Mouse (Mus musculus): ENCODE measurements around the gene Ctnnbl1. TPM values are rescaled to one million over a fixed set of nuclear protein-coding genes. Genes with fewer than 3 reads are reported as not detected.

The Ctnnbl1 gene
- polyA plus RNA-seq (2017; shearing (Covaris generic)): 101 TPM

GRCm38 (mm10) chr2:157736854-157737850 is at the start of gene Ctnnbl1:
Gene Ctnnbl1 (plus strand): TSS chr2:157737401.

GRCm38 (mm10) chr2:157914105-157914764 is 177.0 kb downstream of the Ctnnbl1 start, which contains the start of gene Vstm2l:
Gene Vstm2l (plus strand): TSS chr2:157914653.

Other genes with a start within 250 kb of the Ctnnbl1 start
- 0.20 TPM for gene Nnat, start 177.3 kb upstream of the Ctnnbl1 start, polyA plus RNA-seq (2017; shearing (Covaris generic))
- gene Blcap, start 166.1 kb upstream of the Ctnnbl1 start, polyA plus RNA-seq (2017; shearing (Covaris generic)): 15.7 TPM
- not detected for gene Vstm2l, start 177.3 kb downstream of the Ctnnbl1 start, polyA plus RNA-seq (2017; shearing (Covaris generic))